Mouse (Mus musculus): ENCODE results near the gene Gm8978.
"Not testable (repeated sequence)": the region's sequence is repeated elsewhere in the genome, so short reads cannot be mapped to it uniquely, and the experiment has no call there.

Gene Gm8978

GRCm38 (mm10) chr19:33625152-33625551 is at the start of gene Gm8978:
Gene Gm8978, minus strand, starts transcription at chr19:33625252.
- DNase-seq (ENCODE audit: low spot score in 2 of 2): not testable (repeated sequence)

GRCm38 (mm10) chr19:33589626-33590302 is 35.3 kb downstream of the Gm8978 start:
- DNase-seq (ENCODE audit: low spot score in 2 of 2): peak; percentile 20 to 65

- not testable (repeated sequence) for DNase-seq (ENCODE audit: low spot score in 2 of 2)
These were observed 56.5 kb downstream of the Gm8978 start for GRCm38 (mm10) chr19:33568551-33568950.
